Mouse (Mus musculus): Measurements from ENCODE around the gene Olfr765. TPM values are rescaled to one million over a fixed set of nuclear protein-coding genes. Genes with fewer than 3 reads are reported as not detected.
"Not testable (repeated sequence)": the region's sequence is repeated elsewhere in the genome, so short reads cannot be mapped to it uniquely, and the experiment has no call there.

The Olfr765 gene
- total RNA-seq (2021), result not detected
- long read RNA-seq, experiment 1, result 0 reads
- long read RNA-seq, experiment 2, result 0 reads

DNA sequence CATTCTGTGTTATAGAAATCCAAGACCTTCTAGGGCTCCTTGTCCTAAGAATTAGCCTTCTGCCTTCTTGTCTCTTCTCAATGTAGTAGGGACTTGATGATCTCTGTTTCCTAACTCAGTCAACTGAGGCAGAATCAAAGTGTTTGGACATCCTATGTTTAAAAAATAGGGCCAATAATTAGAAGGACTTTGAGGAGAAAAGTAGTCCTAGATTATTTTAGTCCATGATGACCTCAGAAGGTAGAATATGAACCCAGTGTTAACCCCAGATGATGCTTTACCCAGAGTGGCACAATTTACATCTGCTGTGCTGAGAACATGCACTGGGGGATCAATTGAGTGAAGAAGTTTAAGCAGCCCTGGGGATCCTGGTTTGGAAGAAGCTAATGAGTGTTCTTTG is at the start of gene Olfr765:
Gene Olfr765 (minus strand): TSS at position 101 of the 400 bp plus-strand sequence.
- not testable (repeated sequence) for DNase-seq (ENCODE audit: low spot score in 2 of 2)

DNA sequence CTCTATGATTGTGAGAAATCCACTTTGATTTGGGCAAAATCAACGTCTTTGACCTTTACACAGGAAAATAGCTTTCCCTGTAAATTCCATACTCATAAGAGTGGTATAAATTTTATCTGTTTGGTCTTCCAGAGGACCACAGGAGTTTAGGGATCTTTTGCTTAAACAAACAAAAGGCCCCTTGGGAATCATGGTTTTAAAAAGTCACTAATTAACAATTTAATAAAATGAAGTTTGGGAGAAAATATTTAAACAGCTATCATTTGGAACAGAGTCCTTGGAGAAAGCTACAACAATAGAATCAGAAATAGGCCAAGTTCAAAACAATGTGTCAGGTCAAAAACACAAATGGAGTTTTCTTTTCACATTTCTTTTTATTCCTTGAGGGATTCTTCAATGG is 49.5 kb upstream of the Olfr765 start, which contains the start of gene Olfr768:
Gene Olfr768 (minus strand): TSS at position 101 of the 400 bp plus-strand sequence.
- no peak for DNase-seq (ENCODE audit: low spot score in 2 of 2)

DNA sequence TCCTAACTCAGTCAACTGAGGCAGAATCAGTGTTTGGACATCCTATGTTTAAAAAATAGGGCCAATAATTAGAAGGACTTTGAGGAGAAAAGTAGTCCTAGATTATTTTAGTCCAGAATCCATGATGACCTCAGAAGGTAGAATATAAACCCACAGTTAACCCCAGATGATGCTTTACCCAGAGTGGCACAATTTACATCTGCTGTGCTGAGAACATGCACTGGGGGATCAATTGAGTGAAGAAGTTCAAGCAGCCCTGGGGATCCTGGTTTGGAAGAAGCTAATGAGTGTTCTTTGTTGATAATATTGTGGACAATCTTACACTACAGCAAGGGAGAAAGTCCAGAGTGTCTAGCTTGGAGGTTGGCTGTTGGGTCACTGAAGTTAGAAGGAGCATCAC is 33.0 kb upstream of the Olfr765 start, which contains the start of gene Olfr767:
Gene Olfr767 (minus strand): TSS at position 101 of the 400 bp plus-strand sequence.
- not testable (repeated sequence) for DNase-seq (ENCODE audit: low spot score in 2 of 2)

DNA sequence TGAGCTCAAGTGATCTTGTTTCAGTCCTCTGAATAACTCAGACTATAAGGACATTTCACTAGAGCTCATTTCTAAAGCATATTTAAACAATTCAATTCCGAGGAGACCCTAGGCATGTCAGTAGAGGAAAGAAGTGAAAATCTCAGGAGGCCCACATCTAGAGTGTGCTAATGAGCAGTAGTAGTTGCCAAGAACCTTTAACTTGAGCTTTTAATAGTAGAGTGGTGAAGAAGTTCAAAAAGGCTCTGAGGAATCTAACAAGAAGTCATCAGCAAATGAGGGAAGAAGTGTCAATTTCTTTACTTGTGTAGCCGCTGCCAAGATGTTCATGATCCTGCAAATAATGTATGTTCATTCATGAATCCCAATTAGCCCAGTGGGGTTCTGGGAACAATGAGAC is 19.1 kb upstream of the Olfr765 start, which contains the start of gene Olfr766-ps1:
Gene Olfr766-ps1 (minus strand): TSS at position 101 of the 400 bp plus-strand sequence.
- DNase-seq (ENCODE audit: low spot score in 2 of 2), result no peak

DNA sequence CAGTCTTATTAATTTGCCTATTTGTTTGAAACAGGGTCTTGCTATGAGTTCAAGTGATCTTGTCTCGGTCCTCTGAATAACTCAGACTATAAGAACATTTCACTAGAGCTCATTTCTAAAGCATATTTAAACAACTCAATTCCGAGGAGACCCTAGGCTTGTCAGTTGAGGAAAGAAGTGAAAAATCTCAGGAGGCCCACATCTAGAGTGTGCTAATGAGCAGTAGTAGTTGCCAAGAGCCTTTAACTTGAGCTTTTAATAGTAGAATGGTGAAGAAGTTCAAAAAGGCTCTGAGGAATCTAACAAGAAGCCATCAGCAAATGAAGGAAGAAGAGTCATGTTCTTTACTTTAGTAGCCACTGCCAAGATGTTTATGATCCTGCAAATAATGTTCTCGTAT is 10.0 kb downstream of the Olfr765 start, which contains the start of gene Olfr764-ps1:
Gene Olfr764-ps1 (minus strand): TSS at position 101 of the 400 bp plus-strand sequence.
- no peak for DNase-seq (ENCODE audit: low spot score in 2 of 2)

DNA sequence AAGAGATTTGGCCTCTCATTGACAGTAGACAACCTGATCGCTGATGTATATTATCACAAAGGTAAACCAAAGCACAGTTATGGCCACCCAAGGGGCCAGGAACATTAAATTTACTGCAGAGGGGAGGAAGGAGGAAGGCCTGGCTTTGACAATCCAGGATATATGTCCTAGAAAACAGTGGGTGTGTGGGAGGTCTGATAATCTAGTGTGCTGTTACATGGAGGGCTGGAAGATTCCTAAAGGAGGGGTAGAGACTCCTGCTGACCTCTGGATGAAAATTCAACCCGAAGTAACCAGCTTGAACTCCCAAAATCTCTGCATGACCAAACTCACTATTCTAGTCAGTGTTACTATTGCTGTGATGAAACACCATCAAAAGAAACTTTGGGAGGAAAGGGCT is 21.5 kb downstream of the Olfr765 start:
- DNase-seq (ENCODE audit: low spot score in 2 of 2), result no peak

DNA sequence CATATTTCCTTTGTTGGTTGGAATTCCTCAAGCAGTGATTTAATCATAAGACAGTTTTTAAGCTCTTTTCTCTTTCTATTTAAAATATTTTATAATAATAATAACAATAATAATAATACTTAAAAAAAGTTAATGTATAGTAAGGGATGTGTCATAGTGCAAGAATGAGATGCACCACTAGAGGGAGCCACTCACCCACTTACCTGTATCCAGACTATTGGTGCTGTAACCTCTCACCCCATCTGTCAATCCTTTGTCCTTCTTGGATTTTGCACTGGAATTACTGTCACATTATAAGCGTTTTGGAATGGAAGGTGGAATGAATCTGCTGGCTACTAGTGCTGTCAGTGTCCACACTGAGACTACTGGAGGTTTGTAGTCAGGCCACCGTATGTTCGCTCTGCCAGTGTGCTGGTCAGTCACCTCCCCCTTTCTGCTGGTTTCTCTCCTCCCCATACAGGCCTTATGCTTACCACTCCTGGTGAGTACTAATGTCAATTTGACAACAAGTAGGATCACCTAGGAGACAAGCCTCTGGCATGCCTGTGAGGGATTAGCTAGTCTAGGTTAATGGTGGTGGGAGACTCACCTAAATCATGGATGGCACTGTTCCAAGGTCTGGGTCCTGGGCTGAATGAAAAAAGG is 23.7 kb downstream of the Olfr765 start:
- peak; percentile 24 to 27 for DNase-seq (ENCODE audit: low spot score in 2 of 2)

DNA sequence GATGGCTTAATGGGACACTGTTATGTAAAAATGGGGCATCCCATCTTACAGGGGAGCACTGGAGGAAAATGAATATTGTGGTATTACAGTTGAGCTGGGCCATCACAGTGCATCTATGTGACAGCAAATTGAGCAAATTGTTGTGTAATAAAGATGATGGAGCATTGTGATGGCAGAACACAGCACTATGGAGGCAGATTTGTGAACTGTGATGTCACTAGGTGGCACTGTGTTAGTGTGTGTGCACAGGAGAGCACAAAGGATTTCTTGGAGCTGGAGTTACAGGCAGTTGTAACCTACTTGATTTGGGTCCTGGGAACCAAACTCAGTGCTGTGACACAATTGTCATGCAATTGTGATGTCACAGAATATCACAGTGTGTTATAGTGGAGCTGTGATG is 26.5 kb downstream of the Olfr765 start:
- no peak for DNase-seq (ENCODE audit: low spot score in 2 of 2)

DNA sequence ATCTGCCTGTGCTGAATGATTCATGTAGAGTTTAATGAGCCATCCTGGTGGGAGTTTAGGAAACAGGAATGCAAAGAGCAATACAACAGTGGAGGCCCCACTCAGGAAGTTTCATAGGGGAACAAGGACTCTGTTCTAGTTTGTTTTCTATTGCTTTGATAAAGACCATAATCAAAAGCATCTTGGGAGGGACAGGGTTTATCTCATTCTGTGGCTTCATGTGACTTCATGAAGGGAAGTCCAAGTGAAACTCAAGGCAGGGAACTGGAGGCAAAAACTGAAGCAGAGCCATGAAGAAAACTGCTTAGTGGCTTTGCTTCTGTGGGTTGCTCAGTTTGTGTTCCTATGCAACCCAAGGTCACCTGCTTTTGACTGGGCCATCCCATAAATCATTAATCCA is 35.3 kb downstream of the Olfr765 start:
- no peak for DNase-seq (ENCODE audit: low spot score in 2 of 2)

DNA sequence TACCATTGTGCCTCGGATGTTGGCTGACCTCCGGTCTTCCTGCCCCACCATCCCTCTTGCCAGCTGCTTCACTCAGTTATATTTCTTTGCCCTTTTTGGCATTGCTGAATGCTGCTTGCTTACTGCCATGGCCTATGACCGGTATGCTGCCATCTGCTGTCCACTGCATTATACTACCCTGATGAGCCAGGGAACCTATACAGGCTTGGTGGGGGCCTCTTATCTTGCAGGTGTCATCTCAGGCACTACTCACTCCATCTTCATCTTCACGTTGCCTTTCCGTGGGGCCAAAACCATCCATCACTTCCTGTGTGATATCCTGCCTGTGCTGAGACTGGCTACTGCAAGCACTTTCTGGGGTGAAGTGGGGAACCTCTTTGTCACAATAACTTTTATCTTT is 38.3 kb downstream of the Olfr765 start:
- DNase-seq (ENCODE audit: low spot score in 2 of 2), result not testable (repeated sequence)

DNA sequence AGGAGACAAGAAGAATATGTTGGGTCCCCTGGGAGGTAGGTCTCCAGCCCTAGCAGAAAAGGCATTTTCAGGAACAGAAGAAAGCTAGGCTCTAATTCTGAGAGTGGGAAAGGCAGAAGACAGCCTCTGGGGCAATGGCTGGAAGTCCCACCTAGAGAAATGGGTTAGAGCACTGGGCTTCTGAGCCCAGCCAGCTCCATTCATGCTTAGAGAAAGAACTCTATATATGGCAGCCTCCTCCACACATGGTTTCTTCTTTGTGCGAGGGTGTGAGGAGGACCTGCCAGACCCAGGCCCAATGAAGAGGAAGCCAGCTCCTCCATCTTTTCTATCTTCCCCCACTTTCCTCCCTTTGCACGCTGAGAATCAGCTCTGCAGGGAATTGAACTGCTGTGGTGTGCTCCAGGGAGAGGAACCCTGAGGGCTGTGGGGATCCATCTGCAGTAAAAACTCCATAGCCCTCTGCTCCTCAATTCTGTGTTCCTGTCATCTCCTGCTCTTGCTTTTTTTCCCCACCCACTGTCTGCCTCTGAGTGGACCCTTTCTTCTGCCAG is 39.4 kb downstream of the Olfr765 start, which contains the start of gene Olfr763:
Gene Olfr763 (plus strand): TSS at position 504 of the 554 bp plus-strand sequence.
- no peak for DNase-seq (ENCODE audit: low spot score in 2 of 2)

DNA sequence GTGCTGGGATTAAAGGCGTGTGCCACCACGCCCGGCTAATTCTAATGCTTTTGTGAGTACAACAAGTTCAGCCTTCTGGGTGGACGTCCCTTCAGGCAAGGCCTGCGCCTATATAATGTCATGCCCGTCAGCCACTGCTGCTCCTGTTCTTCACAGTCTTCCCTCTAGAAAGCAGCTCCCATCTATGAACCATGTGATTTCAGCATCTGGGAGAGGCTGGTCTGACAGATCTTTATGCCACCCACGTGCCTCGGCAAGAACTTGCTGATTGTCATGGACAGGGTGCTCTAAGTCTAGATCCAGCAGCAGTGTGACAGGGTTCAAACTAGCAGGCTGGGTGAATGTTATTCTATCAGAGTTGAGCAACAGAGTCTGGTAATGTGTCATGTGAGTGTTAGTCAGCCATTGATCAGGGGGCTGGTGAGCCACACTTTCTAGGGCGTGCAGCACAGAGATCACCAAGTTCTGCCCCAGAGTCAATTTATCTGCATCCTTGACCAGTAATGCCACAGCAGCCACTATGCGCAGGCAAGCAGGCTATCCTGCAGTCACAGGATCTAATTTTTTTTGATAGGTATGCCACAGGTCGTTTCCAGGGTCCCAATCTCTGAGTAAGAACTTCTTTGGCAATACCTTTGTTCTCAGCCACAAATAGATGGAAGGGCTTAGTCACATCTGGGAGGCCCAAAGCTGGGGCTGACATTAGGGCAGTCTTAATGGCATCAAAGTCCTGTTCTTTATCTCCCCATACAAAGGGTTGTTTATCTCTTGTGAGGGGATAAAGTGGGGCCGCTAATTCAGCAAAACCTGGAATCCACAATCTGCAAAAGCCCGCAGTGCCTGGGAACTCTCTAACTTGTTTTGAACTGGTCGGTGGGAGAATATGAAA is 45.5 kb downstream of the Olfr765 start:
- no peak for DNase-seq (ENCODE audit: low spot score in 2 of 2)

DNA sequence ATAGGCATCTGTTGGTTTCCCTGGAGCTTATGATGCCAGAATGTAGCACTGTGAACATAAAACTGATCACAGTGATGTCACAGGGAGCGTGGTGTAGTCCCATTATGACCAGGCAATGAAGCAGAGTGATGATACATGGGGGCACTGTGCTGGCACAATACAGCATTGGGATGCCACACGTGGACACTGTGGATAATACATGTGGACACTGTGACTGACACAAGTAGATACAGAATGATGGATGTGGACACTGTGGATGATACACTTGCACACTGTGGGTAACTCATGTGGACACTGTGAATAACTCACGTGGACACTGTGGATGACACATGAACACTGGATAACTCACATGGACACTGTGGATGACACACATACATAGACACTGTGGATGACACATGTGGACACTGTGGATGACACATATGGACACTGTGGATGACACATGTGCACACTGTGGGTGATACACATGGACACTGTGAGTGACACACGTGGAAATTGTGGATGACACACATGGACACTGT is 53.2 kb downstream of the Olfr765 start:
- DNase-seq (ENCODE audit: low spot score in 2 of 2), result no peak

DNA sequence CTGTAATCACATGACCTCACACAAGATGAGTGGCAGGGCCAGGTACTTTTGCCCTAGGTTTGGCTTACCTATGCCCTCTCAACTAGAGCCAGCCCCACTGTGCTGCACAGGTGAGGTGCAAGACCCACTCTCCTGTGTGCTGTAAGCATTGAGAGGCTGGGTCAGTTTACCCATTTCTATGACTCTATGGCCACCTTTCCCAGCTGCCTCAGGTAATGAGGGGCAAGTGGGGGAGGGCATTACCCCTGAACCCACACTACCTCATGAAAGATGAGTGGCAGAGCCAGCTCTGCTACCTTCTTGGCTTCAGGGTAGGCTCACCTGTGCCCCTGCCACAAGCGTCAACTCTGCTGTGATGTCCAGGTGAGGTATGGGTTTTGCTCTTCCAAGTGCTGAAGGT is 54.0 kb downstream of the Olfr765 start:
- no peak for DNase-seq (ENCODE audit: low spot score in 2 of 2)

Other genes with a start within 250 kb of the Olfr765 start
- 10 to 100 TPM; 60.0 to 67.1 TPM for gene Dnajc14, start 245.9 kb downstream of the Olfr765 start, total RNA-seq (2021)
- 1 to 10 TPM; 6.7 to 7.6 TPM for gene Tmem198b, start 245.6 kb downstream of the Olfr765 start, total RNA-seq (2021)
- gene Sarnp, start 232.7 kb downstream of the Olfr765 start, total RNA-seq (2021), result 10 to 100 TPM; 52.6 to 53.4 TPM
- 10 to 100 TPM; 45.2 to 52.3 TPM for gene Ormdl2, start 228.4 kb downstream of the Olfr765 start, total RNA-seq (2021)
- gene Gdf11, start 158.3 kb downstream of the Olfr765 start, total RNA-seq (2021), result 1 to 10 TPM; 1.4 to 1.9 TPM
- gene Cd63, start 149.0 kb downstream of the Olfr765 start, total RNA-seq (2021), result 100 to 1,000 TPM; 288 to 358 TPM
- 10 to 100 TPM in 1 of 2 experiments, 1 to 10 TPM in 1; 9.8 to 11.8 TPM for gene Rdh5, start 127.1 kb downstream of the Olfr765 start, total RNA-seq (2021)
- 100 to 1,000 TPM; 177 to 191 TPM for gene Bloc1s1, start 126.0 kb downstream of the Olfr765 start, total RNA-seq (2021)
- 10 to 100 TPM; 10.7 to 25.7 TPM for gene Itga7, start 116.2 kb downstream of the Olfr765 start, total RNA-seq (2021)
- under 1 TPM; 0.32 to 0.33 TPM for gene Mettl7b, start 89.0 kb downstream of the Olfr765 start, total RNA-seq (2021)
- not detected for gene Olfr9, start 60.6 kb downstream of the Olfr765 start, total RNA-seq (2021)
- gene Olfr763, start 39.2 kb downstream of the Olfr765 start, total RNA-seq (2021), result not detected
- not detected for gene Olfr764-ps1, start 10.1 kb downstream of the Olfr765 start, total RNA-seq (2021)
- not detected for gene Olfr766-ps1, start 19.0 kb upstream of the Olfr765 start, total RNA-seq (2021)
- gene Olfr767, start 32.9 kb upstream of the Olfr765 start, total RNA-seq (2021), result not detected
- gene Olfr768, start 49.4 kb upstream of the Olfr765 start, total RNA-seq (2021), result not detected
- gene Olfr769, start 67.9 kb upstream of the Olfr765 start, total RNA-seq (2021), result not detected
- not detected for gene Olfr770, start 89.0 kb upstream of the Olfr765 start, total RNA-seq (2021)
- not detected for gene Olfr771, start 114.8 kb upstream of the Olfr765 start, total RNA-seq (2021)
- gene Olfr772, start 127.9 kb upstream of the Olfr765 start, total RNA-seq (2021), result not detected
- not detected for gene Olfr773, start 137.4 kb upstream of the Olfr765 start, total RNA-seq (2021)
- not detected for gene Olfr774, start 186.2 kb upstream of the Olfr765 start, total RNA-seq (2021)
- gene Olfr775, start 198.4 kb upstream of the Olfr765 start, total RNA-seq (2021), result not detected
- gene Olfr776, start 209.1 kb upstream of the Olfr765 start, total RNA-seq (2021), result not detected
- gene Olfr777, start 221.5 kb upstream of the Olfr765 start, total RNA-seq (2021), result not detected